Mouse (Mus musculus) megakaryocyte, embryonic 14.5 days (primary cell): ENCODE measurements around the gene Sel1l3.

ENCODE experiments used
- FLI1 ChIP-seq: IDR thresholded peaks from 2 replicates; pipeline ENCODE4 v1.6.1; 2012; ENCODE audit warnings: low read length, inconsistent platforms, mixed read lengths
- GATA1 ChIP-seq: IDR thresholded peaks from 3 replicates; pipeline ENCODE4 v1.6.1; 2012; ENCODE audit warnings: mixed read lengths, low read length, inconsistent platforms, borderline replicate concordance

DNA sequence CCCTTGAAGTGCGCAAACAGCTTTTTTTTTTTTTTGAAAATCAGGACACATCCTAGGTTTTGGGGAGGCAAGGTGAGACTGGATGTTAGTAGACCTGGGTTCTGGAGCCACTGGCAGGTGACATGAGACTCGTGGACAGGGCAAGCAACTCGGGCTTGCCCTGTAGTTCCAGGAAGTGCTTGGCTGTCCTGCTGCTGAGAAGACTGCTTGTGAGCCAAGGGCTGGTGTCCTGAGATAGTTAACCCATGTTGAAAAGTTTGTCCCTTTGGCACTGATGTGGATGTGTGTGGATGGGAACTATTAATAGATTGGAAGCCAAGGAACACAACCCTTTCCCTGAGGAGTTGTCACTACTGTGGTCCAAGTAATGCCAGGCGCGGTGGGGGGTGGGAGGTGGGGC, 635 bp upstream of the Sel1l3 start:
- TF ChIP-seq GATA1 (no peak), FLI1 (no peak)
